Mouse (Mus musculus): Measurements from ENCODE around the gene Pald1. TPM values are rescaled to one million over a fixed set of nuclear protein-coding genes. Genes with fewer than 3 reads are reported as not detected.

Gene Pald1
- polyA plus RNA-seq, 1 experiment from 2014 or later, result 27.8 TPM

- Histone ChIP-seq H3K4me1 (peaks cover 23% of the 10 kb centered on the region), H3K36me3 (peaks cover 7% of the 10 kb centered on the region; the same call in 1 of the 2 replicates), H3K4me3 (replicated peaks) (no peak overlapping the region), H3K9me3 (replicated peaks) (no peaks in the 10 kb centered on the region; the same call in 1 of the 2 replicates), H3K4me2 (no peak overlapping the region), H3K27me3 (replicated peaks) (no peaks in the 10 kb centered on the region), H3K9ac (replicated peaks) (no peak overlapping the region), H3K27ac (replicated peaks) (no peak overlapping the region)
- WGBS, result 86% methylated on average over 10 of the region's 10 CpGs
- no peak for ATAC-seq (ENCODE audit: low FRiP score)
These were observed 55.8 kb downstream of the Pald1 start for GRCm38 (mm10) chr10:61327545-61327944.

GRCm38 (mm10) chr10:61325782-61326328 is 57.5 kb downstream of the Pald1 start:
- peaks cover 18% of the 10 kb centered on the region for H3K4me1 ChIP-seq
- peaks cover 14% of the 10 kb centered on the region; the same call in 1 of the 2 replicates for H3K36me3 ChIP-seq
- H3K9me3 ChIP-seq (replicated peaks), result no peaks in the 10 kb centered on the region; the same call in 1 of the 2 replicates
- ATAC-seq (ENCODE audit: low FRiP score), result no peak
- no peaks in the 10 kb centered on the region for H3K27me3 ChIP-seq (replicated peaks)
- WGBS, result 64% methylated on average over 9 of the region's 9 CpGs
- no peak overlapping the region for H3K27ac ChIP-seq (replicated peaks)
- H3K4me3 ChIP-seq (replicated peaks), result no peak overlapping the region
- H3K9ac ChIP-seq (replicated peaks), result no peak overlapping the region
- no peak overlapping the region for H3K4me2 ChIP-seq

GRCm38 (mm10) chr10:61324717-61325116 is 58.6 kb downstream of the Pald1 start:
- Histone ChIP-seq H3K4me3 (replicated peaks) (no peak overlapping the region), H3K4me1 (peaks cover 14% of the 10 kb centered on the region), H3K36me3 (peaks cover 14% of the 10 kb centered on the region; the same call in 1 of the 2 replicates), H3K4me2 (no peak overlapping the region), H3K27me3 (replicated peaks) (no peaks in the 10 kb centered on the region), H3K9me3 (replicated peaks) (no peaks in the 10 kb centered on the region; the same call in 1 of the 2 replicates), H3K9ac (replicated peaks) (no peak overlapping the region), H3K27ac (replicated peaks) (no peak overlapping the region)
- ATAC-seq (ENCODE audit: low FRiP score), result no peak
- 75% methylated on average over 8 of the region's 8 CpGs for WGBS

DNA sequence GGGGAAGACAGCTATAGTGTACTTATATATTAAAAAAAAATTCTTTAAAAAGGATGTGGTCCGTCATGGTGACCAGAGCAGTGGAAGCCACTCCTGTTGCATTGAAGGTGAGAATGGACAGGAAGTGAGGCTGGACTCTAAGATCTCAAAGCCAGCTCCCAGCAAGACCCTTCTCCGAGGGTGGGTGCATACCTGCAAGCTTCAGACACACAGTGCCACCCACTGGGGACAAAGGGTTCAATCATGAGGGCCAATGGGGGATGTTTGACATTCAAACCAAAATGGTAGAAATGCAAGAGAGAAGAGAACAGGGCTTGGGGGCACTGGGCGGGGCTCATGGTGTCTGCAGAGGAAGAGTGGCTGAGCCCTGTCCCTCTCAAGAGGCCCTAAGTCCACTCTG is 64.8 kb downstream of the Pald1 start:
- Histone ChIP-seq H3K27me3 (replicated peaks) (no peaks in the 10 kb centered on the region), H3K9me3 (replicated peaks) (no peaks in the 10 kb centered on the region; the same call in 1 of the 2 replicates), H3K4me3 (replicated peaks) (no peak overlapping the region), H3K9ac (replicated peaks) (no peak overlapping the region), H3K4me1 (no peaks in the 10 kb centered on the region), H3K4me2 (no peak overlapping the region), H3K27ac (replicated peaks) (no peak overlapping the region), H3K36me3 (peaks cover 14% of the 10 kb centered on the region; the same call in 1 of the 2 replicates)
- no peak for ATAC-seq (ENCODE audit: low FRiP score)
- WGBS, result 89% methylated on average over 3 of the region's 3 CpGs

GRCm38 (mm10) chr10:61315324-61315880 is 67.9 kb downstream of the Pald1 start:
- no peaks in the 10 kb centered on the region for H3K27me3 ChIP-seq (replicated peaks)
- H3K4me1 ChIP-seq, result no peaks in the 10 kb centered on the region
- H3K9me3 ChIP-seq (replicated peaks), result no peaks in the 10 kb centered on the region
- no peak overlapping the region for H3K27ac ChIP-seq (replicated peaks)
- no peak overlapping the region for H3K4me2 ChIP-seq
- H3K4me3 ChIP-seq (replicated peaks), result no peak overlapping the region
- no peaks in the 10 kb centered on the region; the same call in 1 of the 2 replicates for H3K36me3 ChIP-seq
- ATAC-seq (ENCODE audit: low FRiP score), result no peak
- no peak overlapping the region for H3K9ac ChIP-seq (replicated peaks)
- WGBS, result 30% methylated on average over 9 of the region's 9 CpGs

GRCm38 (mm10) chr10:61313750-61314149 is 69.6 kb downstream of the Pald1 start:
- Histone ChIP-seq H3K27ac (replicated peaks) (no peak overlapping the region), H3K4me2 (no peak overlapping the region), H3K4me3 (replicated peaks) (no peak overlapping the region), H3K4me1 (no peaks in the 10 kb centered on the region), H3K36me3 (no peaks in the 10 kb centered on the region), H3K9me3 (replicated peaks) (no peaks in the 10 kb centered on the region), H3K9ac (replicated peaks) (no peak overlapping the region), H3K27me3 (replicated peaks) (no peaks in the 10 kb centered on the region)
- ATAC-seq (ENCODE audit: low FRiP score), result no peak
- 81% methylated on average over 7 of the region's 7 CpGs for WGBS

DNA sequence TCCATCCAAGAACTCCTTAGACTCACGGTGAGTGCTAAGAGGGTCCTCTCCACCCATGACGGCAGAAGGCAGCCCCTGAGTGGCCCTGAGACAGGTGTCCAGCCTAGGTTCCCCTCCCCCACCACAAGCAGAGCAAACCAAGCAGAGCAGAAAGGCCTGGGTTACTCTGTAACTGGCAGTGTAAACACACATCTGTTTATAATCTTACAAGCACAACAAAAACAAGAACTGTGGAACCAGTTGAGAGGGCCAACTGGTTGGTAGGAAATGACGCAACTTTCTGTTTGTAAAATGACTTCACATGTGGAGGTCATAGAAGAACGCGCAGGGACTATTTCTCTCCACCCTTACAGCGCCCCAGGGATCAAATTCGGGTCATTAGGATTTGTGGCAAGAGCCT is 70.6 kb downstream of the Pald1 start:
- 57% methylated on average over 7 of the region's 7 CpGs for WGBS
- no peaks in the 10 kb centered on the region for H3K4me1 ChIP-seq
- H3K9me3 ChIP-seq (replicated peaks), result no peaks in the 10 kb centered on the region
- no peak for ATAC-seq (ENCODE audit: low FRiP score)
- no peaks in the 10 kb centered on the region for H3K27me3 ChIP-seq (replicated peaks)
- no peak overlapping the region for H3K27ac ChIP-seq (replicated peaks)
- H3K9ac ChIP-seq (replicated peaks), result no peak overlapping the region
- H3K4me2 ChIP-seq, result no peak overlapping the region
- no peak overlapping the region for H3K4me3 ChIP-seq (replicated peaks)
- no peaks in the 10 kb centered on the region for H3K36me3 ChIP-seq

DNA sequence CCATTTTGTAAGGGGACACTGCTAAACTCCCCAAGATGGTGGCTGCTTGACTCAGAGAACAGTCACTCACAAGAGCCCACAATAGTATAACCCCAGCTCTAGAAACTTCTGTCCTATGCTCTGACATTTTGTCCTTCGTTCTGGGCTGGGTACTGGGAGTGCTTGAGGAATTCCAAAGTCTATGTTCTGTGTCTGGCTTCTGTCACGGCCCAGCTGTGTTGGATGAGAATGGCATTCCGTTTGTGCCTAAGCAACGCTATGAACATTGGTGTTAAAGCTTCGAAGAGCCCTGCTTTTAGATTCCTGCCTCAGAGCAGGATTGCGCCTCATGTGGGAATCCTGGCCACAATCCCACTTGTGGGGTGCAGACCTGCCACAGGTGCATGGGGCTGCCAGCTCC is 71.2 kb downstream of the Pald1 start:
- Histone ChIP-seq H3K4me1 (no peaks in the 10 kb centered on the region), H3K4me3 (replicated peaks) (no peak overlapping the region), H3K4me2 (no peak overlapping the region), H3K27ac (replicated peaks) (no peak overlapping the region), H3K9me3 (replicated peaks) (no peaks in the 10 kb centered on the region), H3K36me3 (no peaks in the 10 kb centered on the region), H3K27me3 (replicated peaks) (no peaks in the 10 kb centered on the region), H3K9ac (replicated peaks) (no peak overlapping the region)
- ATAC-seq (ENCODE audit: low FRiP score), result no peak
- 88% methylated on average over 6 of the region's 6 CpGs for WGBS

GRCm38 (mm10) chr10:61308706-61309320 is 74.5 kb downstream of the Pald1 start:
- Histone ChIP-seq H3K9ac (replicated peaks) (no peak overlapping the region), H3K27ac (replicated peaks) (no peak overlapping the region), H3K9me3 (replicated peaks) (no peaks in the 10 kb centered on the region), H3K4me3 (replicated peaks) (no peak overlapping the region), H3K4me1 (no peaks in the 10 kb centered on the region; the same call in 1 of the 2 replicates), H3K27me3 (replicated peaks) (no peaks in the 10 kb centered on the region), H3K36me3 (no peaks in the 10 kb centered on the region), H3K4me2 (no peak overlapping the region)
- no peak for ATAC-seq (ENCODE audit: low FRiP score)
- WGBS, result 67% methylated on average over 12 of the region's 12 CpGs

DNA sequence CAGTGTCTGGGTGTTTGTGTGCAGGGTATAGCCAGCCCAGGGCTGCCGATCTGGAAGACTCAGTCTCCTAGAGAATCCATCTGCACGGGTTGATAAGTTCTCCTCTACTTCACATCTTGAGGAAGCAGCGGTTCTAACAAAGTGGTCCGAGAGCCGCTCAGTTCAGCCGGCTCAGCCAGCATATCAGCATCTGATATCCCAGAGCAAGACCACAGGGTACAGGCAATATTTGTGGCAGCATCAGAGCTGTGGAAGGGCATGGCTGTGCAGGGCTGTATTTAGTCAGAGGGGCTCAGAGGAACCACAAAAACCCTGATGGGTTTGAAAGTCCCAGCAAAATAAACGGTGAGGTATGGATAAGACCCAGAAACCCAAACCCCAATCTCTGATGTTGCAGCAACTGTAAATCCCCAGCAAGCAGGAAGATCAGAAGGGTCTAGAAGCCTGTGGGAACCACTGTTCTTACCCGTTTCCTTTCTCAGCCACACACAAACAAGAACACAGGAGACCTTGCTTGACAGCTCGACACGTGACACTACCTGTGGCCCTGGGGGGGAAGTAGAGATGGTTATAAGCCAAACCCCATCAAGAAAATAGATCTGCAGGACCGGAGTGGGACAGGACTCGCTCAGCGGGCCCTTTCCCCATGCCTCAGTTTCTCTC is 77.3 kb downstream of the Pald1 start:
- no peaks in the 10 kb centered on the region for H3K9me3 ChIP-seq (replicated peaks)
- no peak overlapping the region for H3K4me3 ChIP-seq (replicated peaks)
- no peaks in the 10 kb centered on the region for H3K36me3 ChIP-seq
- no peak overlapping the region for H3K4me2 ChIP-seq
- no peak overlapping the region for H3K27ac ChIP-seq (replicated peaks)
- no peaks in the 10 kb centered on the region for H3K27me3 ChIP-seq (replicated peaks)
- ATAC-seq (ENCODE audit: low FRiP score), result no peak
- WGBS, result 84% methylated on average over 13 of the region's 13 CpGs
- H3K9ac ChIP-seq (replicated peaks), result no peak overlapping the region
- no peaks in the 10 kb centered on the region; the same call in 1 of the 2 replicates for H3K4me1 ChIP-seq

GRCm38 (mm10) chr10:61304046-61304445 is 79.3 kb downstream of the Pald1 start:
- no peak overlapping the region; the same call in 1 of the 2 replicates for H3K27ac ChIP-seq (replicated peaks)
- 66% methylated on average over 6 of the region's 6 CpGs for WGBS
- H3K27me3 ChIP-seq (replicated peaks), result no peaks in the 10 kb centered on the region
- H3K36me3 ChIP-seq, result no peaks in the 10 kb centered on the region
- H3K9ac ChIP-seq (replicated peaks), result no peak overlapping the region
- H3K4me3 ChIP-seq (replicated peaks), result no peak overlapping the region
- no peaks in the 10 kb centered on the region; the same call in 1 of the 2 replicates for H3K4me1 ChIP-seq
- no peak overlapping the region for H3K4me2 ChIP-seq
- ATAC-seq (ENCODE audit: low FRiP score), result no peak
- no peaks in the 10 kb centered on the region for H3K9me3 ChIP-seq (replicated peaks)

- no peaks in the 10 kb centered on the region; the same call in 1 of the 2 replicates for H3K4me1 ChIP-seq
- H3K4me2 ChIP-seq, result no peak overlapping the region
- WGBS, result 83% methylated on average over 3 of the region's 3 CpGs
These were observed 82.3 kb downstream of the Pald1 start for GRCm38 (mm10) chr10:61300996-61301395.

More at GRCm38 (mm10) chr10:61300996-61301395, 82.3 kb downstream of the Pald1 start:
- Histone ChIP-seq H3K27me3 (replicated peaks) (no peaks in the 10 kb centered on the region), H3K27ac (replicated peaks) (no peak overlapping the region), H3K4me3 (replicated peaks) (no peak overlapping the region), H3K9me3 (replicated peaks) (no peaks in the 10 kb centered on the region), H3K9ac (replicated peaks) (no peak overlapping the region), H3K36me3 (no peaks in the 10 kb centered on the region)
- ATAC-seq (ENCODE audit: low FRiP score), result no peak
